Mouse (Mus musculus): ENCODE measurements around the gene Tent5b.

Gene Tent5b

DNA sequence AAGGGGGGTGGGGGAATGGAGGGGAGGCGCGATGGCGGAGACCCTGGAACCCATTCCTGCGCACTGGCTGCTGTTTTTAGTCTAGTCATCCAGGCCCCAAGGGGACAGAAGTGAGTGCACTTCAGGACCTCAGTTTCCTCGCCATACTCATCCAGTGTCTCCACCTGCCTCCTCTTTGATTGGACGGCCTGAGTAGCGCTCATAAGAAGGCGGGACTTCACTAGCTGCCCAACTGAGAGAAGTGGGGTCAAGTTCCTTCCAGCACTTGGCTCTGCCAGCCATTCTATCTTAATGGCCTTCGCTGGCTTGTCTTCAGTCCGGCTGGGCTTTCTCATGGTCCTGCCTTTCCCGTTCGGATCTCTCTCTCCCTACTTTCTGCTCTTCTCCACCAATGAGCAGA is 10.8 kb upstream of the Tent5b start:
- peak in 1 of 2 experiments; percentile 47 for DNase-seq (ENCODE audit: inconsistent age in 2 of 2, low spot score in 1 of 2)

DNA sequence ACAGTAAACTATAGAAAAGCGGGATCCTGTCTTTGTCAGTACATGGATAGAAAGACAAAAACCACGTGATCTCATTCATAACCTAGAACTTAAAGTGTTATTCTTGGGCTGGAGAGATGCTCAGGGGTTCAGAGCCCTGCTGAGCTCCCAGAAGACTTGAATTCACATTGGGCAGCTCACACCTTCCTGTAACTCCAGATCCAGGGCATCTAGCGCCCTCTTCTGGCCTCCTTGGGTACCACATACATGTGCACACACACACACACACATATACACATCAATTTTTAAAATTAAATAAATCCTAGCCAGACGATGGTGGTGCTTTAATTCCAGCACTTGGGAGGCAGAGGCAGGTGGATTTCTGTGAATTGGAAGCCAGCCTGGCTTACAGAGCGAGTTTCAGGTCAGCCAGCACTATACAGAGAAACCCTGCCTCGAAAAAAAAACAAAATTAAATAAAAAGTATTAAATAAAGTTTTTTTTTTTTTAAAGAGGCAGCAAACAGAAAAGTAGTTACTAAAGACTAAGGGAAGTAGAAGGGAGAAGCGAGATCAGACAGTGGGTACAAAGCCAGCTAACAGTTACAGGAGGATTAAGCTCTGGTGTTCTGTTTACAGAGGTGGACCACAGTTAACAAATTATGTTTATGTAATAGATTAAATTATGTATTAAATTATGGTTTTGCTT is 8.7 kb upstream of the Tent5b start:
- DNase-seq (ENCODE audit: inconsistent age in 2 of 2, low spot score in 1 of 2), result no peak

DNA sequence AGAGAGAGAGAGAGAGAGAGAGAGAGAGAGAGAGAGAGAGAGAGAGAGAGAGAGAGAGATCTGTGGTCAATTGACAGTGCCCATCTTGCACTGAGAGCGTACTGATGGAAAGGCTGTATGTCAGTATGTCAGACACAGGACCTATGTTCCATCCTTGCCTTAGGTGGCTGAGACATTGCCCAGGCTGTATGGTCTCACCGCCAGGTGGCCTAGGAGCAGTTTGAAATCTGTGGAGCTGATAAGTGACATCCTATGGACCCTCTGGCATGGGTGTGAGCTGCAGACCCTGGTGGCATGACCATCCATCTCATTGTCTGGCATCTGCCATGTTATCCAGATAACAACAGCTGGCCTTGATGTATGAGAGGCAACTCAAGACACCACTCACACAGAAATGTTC is 6.1 kb upstream of the Tent5b start:
- DNase-seq (ENCODE audit: inconsistent age in 2 of 2, low spot score in 1 of 2), result no peak

DNA sequence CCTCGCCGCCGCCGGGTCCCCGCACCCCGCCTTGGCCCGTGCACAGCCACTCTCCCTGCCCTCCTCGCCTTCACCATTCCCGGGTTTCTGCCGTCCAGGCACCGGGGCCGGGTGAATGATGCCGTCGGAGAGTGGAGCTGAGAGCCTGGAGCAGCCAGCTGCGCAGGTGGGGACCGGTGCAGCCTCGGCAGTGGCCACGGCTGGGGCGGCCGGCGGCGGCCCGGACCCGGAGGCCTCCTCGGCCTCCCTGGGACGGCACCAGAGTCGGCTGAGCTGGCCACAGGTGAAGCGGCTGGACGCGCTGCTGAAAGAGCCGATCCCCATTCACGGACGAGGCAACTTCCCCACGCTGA is 229 bp downstream of the Tent5b start:
- DNase-seq (ENCODE audit: inconsistent age in 2 of 2, low spot score in 1 of 2), result no peak

DNA sequence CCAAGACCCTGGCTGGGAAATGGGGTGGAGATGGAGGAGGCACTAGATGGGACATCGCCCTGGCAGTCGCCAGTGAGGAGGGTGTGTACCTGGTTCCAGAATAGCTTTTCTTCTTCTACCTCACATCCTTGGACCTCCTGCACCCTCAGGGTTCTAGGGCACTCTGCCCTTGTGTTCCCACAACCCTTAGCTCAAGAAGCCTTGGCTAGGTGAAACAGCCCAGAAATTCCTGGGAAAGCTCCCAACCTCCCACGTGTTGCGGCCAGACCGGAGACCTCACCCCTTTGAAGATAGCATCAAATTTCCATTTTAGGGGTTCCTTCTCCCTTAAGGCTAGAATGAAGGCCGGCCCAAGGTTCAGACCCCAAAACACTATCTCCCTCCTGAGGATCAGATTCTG is 822 bp downstream of the Tent5b start:
- DNase-seq (ENCODE audit: inconsistent age in 2 of 2, low spot score in 1 of 2), result no peak

DNA sequence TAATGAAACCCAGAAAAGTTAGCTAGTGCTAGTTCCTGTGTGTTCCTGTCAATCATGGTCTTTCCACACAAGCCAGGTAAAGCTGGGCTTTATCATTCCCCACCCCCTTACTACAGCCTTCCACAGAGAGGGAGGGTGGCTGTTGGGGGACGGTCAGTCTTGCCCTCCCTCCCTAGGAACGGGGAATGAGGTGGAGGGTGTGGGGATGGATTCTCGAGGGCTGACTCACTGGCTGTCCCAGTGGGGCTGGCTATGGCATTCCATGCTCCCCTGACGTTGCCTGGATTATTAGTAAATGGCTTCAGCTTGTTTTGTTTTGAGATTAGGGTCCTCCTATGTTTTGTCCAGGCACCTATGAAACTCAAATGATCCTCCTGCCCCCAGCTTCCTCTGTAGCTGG is 1.6 kb downstream of the Tent5b start:
- DNase-seq (ENCODE audit: inconsistent age in 2 of 2, low spot score in 1 of 2), result peak; percentile 60 to 73

DNA sequence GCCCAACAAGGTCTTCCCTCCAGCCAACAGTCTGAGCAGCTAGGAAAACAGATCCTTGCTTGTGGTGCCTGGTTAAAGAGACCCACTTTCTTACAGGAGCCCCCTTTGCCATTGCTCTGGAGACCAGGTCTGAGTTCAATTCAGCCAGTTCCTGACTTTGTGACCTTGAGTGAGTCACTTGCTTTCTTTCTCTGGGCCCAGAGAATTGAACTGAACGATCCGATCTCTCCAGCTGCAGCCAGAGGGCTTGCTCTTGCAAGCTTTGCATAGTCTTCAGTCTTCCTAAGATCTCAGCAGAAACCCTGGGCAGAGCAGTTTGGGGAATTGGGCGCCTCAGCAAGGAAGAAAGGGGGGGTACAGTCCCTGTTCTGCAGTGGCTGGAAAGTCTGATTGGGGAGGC is 2.5 kb downstream of the Tent5b start:
- DNase-seq (ENCODE audit: inconsistent age in 2 of 2, low spot score in 1 of 2), result peak; percentile 57 to 67

- DNase-seq (ENCODE audit: inconsistent age in 2 of 2, low spot score in 1 of 2), result peak; percentile 50 to 59
Observed at GRCm38 (mm10) chr4:133484266-133485025, 4.5 kb downstream of the Tent5b start.

DNA sequence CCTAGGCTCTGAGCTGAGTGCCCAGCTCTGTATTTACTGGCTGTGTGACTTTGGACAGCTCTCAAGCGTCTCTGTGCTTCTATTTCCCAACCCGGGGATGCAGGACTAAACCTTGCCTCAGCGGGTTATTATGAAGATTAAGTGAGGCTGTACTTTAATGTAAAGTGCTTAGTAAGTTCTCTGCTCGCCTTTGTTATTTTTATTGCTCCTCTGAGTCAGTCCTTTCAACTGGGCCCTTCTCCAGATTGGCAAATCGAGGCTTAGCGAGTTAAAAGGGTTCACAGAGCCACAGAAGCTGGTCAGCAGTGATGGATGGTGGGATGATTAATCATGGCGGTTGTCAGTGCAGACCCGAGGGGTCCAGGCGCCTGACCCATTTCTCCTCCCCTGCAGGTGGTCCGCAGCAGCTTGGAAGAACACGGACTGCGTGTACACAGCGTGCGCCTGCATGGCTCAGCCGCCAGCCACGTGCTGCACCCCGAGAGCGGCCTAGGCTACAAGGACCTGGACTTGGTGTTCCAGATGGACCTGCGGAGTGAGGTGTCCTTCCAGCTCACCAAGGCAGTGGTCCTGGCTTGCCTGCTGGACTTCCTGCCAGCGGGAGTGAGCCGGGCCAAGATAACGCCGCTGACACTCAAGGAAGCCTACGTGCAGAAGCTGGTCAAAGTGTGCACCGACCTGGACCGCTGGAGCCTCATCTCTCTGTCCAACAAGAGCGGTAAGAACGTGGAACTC is 5.9 kb downstream of the Tent5b start:
- no peak for DNase-seq (ENCODE audit: inconsistent age in 2 of 2, low spot score in 1 of 2)

GRCm38 (mm10) chr4:133486673-133487357 is 6.9 kb downstream of the Tent5b start:
- DNase-seq (ENCODE audit: inconsistent age in 2 of 2, low spot score in 1 of 2), result no peak

DNA sequence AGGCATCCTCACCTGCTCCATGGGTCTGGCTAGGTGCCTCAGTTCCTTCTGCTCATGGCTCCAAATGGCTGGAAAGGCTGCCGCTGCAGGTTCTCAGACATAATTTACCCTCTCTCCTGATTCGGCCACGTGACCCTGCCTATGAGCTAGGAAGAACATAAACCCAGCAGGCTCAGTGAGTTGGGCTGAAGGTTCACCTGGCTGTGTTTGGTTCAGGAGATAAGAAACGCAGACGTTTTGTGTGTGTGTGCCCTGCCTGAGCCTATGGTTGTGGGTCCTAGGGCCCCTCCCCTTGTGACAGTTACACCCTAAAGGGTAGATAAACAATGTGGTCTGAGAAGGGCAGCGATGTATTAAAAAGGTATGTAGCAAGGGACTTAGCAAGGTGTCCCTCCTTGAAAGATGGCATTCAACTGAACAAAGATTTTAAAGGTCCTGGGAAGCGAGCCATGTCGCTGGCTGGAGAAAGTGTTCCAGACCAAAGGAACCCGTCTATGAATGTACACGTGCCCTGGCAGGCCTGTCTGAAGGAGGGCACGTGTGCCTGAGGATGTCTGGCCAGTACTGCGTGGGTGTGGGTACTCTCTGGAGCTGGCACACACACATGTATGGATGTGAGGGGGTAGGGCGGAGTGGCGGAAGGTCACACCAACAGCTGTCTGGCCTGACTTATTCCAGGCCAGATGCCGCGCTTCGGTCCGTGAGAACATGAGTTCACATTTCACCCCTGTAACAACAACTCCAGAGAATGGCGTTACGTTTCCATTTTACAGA is 8.9 kb downstream of the Tent5b start:
- DNase-seq (ENCODE audit: inconsistent age in 2 of 2, low spot score in 1 of 2), result no peak

GRCm38 (mm10) chr4:133489489-133490245 is 9.7 kb downstream of the Tent5b start:
- no peak for DNase-seq (ENCODE audit: inconsistent age in 2 of 2, low spot score in 1 of 2)

GRCm38 (mm10) chr4:133491800-133492199 is 11.9 kb downstream of the Tent5b start:
- peak; percentile 57 to 74 for DNase-seq (ENCODE audit: inconsistent age in 2 of 2, low spot score in 1 of 2)

- DNase-seq (ENCODE audit: inconsistent age in 2 of 2, low spot score in 1 of 2), result peak in 1 of 2 experiments; percentile 36
Observed at GRCm38 (mm10) chr4:133493895-133494294, 14.0 kb downstream of the Tent5b start.

- DNase-seq (ENCODE audit: inconsistent age in 2 of 2, low spot score in 1 of 2), result peak; percentile 92 to 97
Observed at GRCm38 (mm10) chr4:133494432-133494831, 14.5 kb downstream of the Tent5b start.

- no peak for DNase-seq (ENCODE audit: inconsistent age in 2 of 2, low spot score in 1 of 2)
Observed at GRCm38 (mm10) chr4:133494867-133495266, 14.9 kb downstream of the Tent5b start.

DNA sequence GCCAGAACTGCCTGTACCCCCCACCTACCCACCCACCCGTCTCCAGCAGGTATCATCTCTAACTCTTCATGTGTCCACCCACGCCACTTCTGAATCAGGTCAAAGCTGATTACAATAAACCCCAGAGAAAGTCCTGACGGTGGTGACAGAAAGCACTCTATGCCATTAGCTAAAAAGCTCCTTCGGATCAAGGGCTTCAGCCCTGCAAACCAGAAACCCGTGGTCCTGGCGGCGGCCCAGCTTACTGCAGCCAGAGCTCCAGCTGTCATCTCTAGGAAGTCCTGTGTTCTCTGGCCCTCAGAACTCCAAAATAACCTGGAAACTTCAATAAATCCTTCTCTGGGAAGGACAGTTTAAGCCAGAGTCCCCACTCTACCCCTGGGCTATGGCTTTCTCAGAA is 15.8 kb downstream of the Tent5b start:
- DNase-seq (ENCODE audit: inconsistent age in 2 of 2, low spot score in 1 of 2), result peak; percentile 40 to 59

GRCm38 (mm10) chr4:133496738-133497445 is 17.0 kb downstream of the Tent5b start:
- DNase-seq (ENCODE audit: inconsistent age in 2 of 2, low spot score in 1 of 2), result no peak

DNA sequence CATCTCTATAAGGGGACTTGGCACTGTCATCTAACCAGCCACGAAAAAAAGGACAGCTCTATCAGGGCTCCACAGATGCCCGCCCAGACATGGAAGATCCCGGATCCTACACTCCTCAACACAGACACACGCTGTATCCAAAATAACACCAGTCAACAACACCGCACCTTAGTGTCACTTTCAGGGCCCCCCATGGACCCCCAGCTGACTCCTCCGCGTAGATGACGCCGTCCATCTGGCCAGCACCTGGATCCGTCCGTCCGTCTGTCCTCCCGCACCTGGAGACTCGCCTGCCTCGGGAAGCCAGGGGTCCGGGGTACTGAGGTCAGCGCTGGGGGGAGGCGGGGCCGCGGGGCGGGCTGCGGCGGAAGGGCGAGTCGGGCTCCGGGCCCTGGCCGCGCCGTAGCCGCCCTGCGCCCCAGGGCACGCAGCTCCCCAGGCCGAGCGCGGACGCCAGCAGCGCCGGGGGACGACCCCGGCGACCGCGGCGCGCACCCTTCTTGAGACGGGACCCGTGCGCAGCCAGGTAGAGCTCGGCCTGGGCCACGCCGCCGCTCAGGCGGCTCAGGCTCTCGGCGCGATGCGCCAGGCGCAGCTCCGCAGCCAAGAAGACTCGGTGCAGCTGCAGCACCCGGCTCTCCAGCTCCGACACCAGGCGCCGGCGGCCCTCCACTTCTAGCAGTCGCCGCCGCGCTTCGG is 17.7 kb downstream of the Tent5b start:
- peak; percentile 44 to 60 for DNase-seq (ENCODE audit: inconsistent age in 2 of 2, low spot score in 1 of 2)
